Mouse (Mus musculus): ENCODE results near the gene Pold1.

DNA sequence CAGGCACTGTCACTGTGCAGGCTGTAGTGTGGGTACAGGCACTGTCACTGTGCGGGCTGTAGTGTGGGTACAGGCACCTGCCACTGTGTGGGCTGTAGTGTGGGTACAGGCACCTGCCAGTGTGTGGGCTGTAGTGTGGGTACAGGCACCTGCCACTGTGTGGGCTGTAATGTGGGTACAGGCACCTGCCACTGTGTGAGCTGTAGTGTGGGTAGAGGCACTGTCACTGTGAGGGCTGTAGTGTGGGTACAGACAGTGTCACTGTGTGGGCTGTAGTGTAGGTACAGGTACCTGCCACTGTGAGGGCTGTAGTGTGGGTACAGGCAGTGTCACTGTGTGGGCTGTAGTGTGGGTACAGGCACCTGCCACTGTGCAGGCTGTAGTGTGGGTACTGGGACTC lies 64.5 kb downstream of the Pold1 start:
- no peak for TF ChIP-seq CTCF (IDR thresholded peaks at IDR 0.05; ENCODE audit: low read depth, low read length)
- no peak for TF ChIP-seq POLR2A (IDR thresholded peaks at IDR 0.05; ENCODE audit: extremely low read depth, insufficient read depth, low read length)
